Mouse (Mus musculus): Measurements from ENCODE around the gene Ttc23. TPM values are rescaled to one million over a fixed set of nuclear protein-coding genes. Genes with fewer than 3 reads are reported as not detected.

Ttc23 gene
- total RNA-seq, 2 experiments from 2014 or later = 7.1 to 10.3 TPM

- intact Hi-C loops (cut with DNase I) = no loop called here
- DNase-seq (ENCODE audit: low spot score in 2 of 2) = no peak
These were observed 4.3 kb upstream of the Ttc23 start for GRCm38 (mm10) chr7:67642955-67643354.

DNA sequence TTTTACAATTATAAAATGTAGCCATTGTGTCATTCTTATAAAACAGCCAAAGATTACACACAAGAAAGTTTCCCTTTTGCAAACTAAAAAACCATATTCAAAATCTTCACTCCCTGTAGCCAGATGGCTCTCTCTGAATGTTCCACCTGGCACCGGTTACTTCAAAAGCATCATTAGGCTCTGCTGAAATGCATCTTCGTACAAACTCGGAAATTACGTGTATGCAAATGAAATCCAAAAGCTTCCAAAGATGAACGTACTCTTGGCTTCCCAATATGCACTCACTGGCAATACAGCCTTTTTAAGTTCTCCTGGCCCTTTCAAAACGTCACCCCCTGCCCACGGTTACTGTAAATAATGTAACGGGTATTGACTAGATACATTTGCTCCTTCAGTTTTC lies 2.9 kb upstream of the Ttc23 start:
- intact Hi-C loops (cut with DNase I) = no loop called here
- DNase-seq (ENCODE audit: low spot score in 2 of 2) = peak in 1 of 2 experiments; percentile 57

GRCm38 (mm10) chr7:67644833-67645680 lies 2.2 kb upstream of the Ttc23 start, which contains the start of gene Lrrc28:
Lrrc28 (minus strand) TSS chr7:67645268.
- peak; percentile 99 to 100 for DNase-seq (ENCODE audit: low spot score in 2 of 2)
- intact Hi-C loops (cut with DNase I) = no loop called here

- intact Hi-C loops (cut with DNase I) = no loop called here
- no peak for DNase-seq (ENCODE audit: low spot score in 2 of 2)
These were observed 1.6 kb upstream of the Ttc23 start for GRCm38 (mm10) chr7:67645681-67646014.

DNA sequence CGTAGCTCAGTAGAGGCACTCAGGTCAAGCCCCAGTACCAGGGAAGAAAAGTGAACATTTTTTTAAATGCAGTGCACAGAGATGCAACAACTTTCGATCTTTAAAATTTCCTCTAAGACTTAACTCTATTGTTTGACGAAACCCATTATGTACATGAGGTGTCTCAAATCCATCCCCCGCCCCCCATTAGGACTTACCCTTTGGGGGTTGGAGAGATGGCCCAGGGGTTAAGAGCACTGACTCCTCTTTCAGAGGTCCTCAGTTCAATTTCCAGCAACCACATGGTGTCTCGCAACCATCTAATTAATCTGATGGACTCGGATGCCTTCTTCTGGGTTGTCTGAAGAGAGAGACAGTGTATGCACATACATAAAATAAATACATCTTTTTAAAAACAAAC lies 1.1 kb upstream of the Ttc23 start:
- intact Hi-C loops (cut with DNase I) = no loop called here
- DNase-seq (ENCODE audit: low spot score in 2 of 2) = no peak

- no peak for DNase-seq (ENCODE audit: low spot score in 2 of 2)
- intact Hi-C loops (cut with DNase I) = no loop called here
These were observed 1.2 kb downstream of the Ttc23 start for GRCm38 (mm10) chr7:67648376-67648775.

- intact Hi-C loops (cut with DNase I) = no loop called here
These were observed 5.0 kb downstream of the Ttc23 start for GRCm38 (mm10) chr7:67652211-67652610.

GRCm38 (mm10) chr7:67654668-67655067 lies 7.5 kb downstream of the Ttc23 start:
- DNase-seq (ENCODE audit: low spot score in 2 of 2) = peak; percentile 13 to 64
- intact Hi-C loops (cut with DNase I) = no loop called here

More at GRCm38 (mm10) chr7:67652211-67652610, 5.0 kb downstream of the Ttc23 start:
- no peak for DNase-seq (ENCODE audit: low spot score in 2 of 2)

DNA sequence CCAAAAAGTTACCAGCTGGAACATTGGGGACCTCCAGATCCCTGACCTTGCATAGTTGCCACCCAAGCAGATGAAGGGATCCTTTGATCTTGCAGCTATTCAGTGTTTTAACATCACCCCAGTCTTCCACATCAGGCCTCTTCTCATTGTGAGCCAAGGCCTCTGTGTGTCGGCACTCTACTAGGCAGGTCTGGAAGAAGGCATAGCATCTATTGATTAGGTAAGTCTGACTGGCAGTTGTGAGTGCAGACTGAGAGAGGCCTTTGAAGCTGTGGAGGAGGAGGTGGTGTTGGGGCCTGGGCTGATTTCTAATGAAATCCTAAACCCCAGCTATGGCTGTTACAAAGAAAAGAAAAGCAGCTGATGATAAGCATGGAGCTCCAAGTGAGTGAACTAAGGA lies 8.0 kb downstream of the Ttc23 start:
- DNase-seq (ENCODE audit: low spot score in 2 of 2) = no peak

GRCm38 (mm10) chr7:67658110-67658509 lies 10.9 kb downstream of the Ttc23 start:
- intact Hi-C loops (cut with DNase I) = no loop called here
- DNase-seq (ENCODE audit: low spot score in 2 of 2) = no peak

More for the DNA sequence above, 8.0 kb downstream of the Ttc23 start:
- intact Hi-C loops (cut with DNase I) = no loop called here

DNA sequence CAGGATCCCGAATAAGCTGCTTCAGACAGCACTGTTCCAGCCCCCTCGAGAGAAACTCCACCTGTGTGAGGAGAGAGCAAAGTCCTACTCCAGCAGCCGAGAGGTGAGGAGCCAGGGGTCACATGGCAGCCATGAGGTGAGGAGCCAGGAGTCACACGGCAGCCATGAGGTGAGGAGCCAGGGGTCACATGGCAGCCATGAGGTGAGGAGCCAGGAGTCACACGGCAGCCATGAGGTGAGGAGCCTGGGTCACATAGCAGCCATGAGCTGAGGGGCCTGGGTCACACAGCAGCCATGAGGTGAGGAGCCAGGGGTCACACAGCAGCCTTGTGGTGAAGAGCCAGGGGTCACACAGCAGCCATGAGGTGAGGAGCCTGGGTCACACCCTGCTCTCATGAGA lies 15.2 kb downstream of the Ttc23 start:
- no peak for DNase-seq (ENCODE audit: low spot score in 2 of 2)
- intact Hi-C loops (cut with DNase I) = no loop called here

DNA sequence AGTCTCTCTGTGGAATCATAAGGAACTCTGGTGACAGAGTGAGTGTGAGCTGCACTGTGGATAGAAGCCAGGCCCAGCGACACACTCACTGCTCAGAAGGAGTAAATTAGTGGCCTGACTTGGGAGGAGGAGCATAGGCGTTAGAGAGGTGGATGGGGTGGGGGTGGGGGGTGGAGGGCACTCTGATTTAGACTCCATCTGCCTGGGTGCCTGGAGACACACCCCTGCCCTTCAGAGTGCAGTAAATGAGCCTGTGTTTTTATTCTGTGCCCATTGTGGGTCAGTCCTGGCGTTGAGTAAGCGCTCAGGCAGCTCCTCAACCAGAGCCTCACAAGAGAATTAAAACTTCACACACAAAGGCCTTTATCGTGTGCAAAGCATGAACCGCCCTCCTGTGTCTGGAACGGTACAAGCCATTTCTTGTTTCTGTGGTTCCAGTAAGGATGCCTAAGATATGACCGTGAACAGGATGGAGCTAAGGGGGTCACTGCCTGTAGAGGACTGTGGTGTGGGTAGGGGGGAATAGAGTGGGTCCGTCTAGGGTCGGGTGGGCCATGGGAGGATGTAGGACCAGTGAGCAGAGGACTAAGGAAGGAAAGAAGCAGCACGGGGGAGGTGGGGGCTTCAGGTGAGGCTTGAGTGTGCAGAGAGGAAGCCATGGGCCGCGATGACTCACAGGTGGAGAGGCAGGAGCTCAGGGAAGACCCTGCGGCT lies 16.9 kb downstream of the Ttc23 start:
- no peak for DNase-seq (ENCODE audit: low spot score in 2 of 2)
- intact Hi-C loops (cut with DNase I) = no loop called here

DNA sequence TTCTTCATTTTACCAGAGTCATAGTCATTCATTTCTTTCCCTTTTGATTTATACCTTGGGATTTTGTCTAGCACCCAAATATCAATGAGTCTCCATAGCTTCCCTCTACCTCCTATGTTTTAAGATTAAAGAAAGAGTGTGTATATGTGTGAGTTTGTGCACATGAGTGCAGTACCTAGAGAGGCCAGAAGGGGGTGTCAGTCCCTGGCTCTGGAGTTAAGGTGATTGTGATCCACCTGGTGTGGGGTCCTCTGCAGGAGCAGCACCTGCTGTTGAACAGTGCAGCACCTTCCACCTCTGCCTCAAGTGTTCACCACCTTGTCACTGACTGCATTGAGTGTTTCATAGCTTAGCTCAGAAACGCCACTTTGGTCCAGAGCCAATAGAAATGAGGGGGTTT lies 23.8 kb downstream of the Ttc23 start:
- intact Hi-C loops (cut with DNase I) = loop anchor here (5.0 to 10.0 kb wide), 2 partner anchors 284 to 686 kb away; partner anchors contain the start of gene Igf1r
- DNase-seq (ENCODE audit: low spot score in 2 of 2) = no peak

DNA sequence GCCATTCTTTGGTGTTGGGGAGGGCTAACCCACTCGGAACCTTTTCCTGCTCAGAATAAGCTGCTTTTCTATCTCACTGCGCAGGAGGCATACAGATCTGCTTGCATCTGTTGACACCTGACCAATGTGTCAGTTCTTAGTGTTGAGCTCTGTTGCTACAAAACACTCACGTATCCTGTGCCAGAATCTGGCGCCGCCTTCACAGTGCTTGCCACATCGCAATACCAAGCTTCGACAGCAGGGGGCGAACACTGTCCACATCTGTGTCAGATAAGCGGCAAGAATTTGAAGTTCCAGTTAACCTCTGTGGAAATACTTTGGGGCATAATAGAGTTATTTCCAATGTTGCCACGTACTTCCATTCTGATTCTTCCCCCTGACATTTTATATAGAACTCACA lies 25.4 kb downstream of the Ttc23 start:
- peak; percentile 94 to 95 for DNase-seq (ENCODE audit: low spot score in 2 of 2)
- intact Hi-C loops (cut with DNase I) = loop anchor here (1.0 to 10.0 kb wide), 4 partner anchors 29 to 685 kb away; partner anchors contain the start of genes Igf1r and Synm

- intact Hi-C loops (cut with DNase I) = loop anchor here (5.0 to 10.0 kb wide), 2 partner anchors 281 to 684 kb away; partner anchors contain the start of gene Igf1r
These were observed 26.4 kb downstream of the Ttc23 start for GRCm38 (mm10) chr7:67673656-67674055.

GRCm38 (mm10) chr7:67678878-67679499 lies 31.8 kb downstream of the Ttc23 start:
- intact Hi-C loops (cut with DNase I) = loop anchor here (10.0 kb wide), 1 partner anchor 276 kb away; the partner anchor contains the start of gene Igf1r
- no peak for DNase-seq (ENCODE audit: low spot score in 2 of 2)

More at GRCm38 (mm10) chr7:67673656-67674055, 26.4 kb downstream of the Ttc23 start:
- DNase-seq (ENCODE audit: low spot score in 2 of 2) = no peak

GRCm38 (mm10) chr7:67681078-67681477 lies 33.9 kb downstream of the Ttc23 start:
- intact Hi-C loops (cut with DNase I) = no loop called here
- no peak for DNase-seq (ENCODE audit: low spot score in 2 of 2)

DNA sequence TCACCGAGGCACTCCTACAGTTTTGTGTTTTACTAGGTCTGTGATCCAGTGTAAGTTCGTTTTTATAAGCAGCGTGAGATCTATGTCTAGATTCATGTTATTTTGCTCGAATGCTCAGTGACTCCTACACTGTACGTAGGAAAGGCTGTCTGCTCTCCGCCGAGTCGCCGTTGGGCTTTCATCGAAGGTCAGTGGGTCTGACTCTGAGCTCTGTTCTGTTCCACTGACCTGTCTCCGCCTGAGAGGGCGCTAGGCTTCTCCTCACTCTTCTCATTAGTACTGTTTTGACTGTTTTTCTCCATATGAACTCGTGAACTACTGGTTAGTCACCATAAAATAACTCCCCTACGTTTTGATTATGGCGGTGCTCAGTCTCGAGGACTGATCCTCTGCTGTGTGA lies 35.8 kb downstream of the Ttc23 start:
- DNase-seq (ENCODE audit: low spot score in 2 of 2) = no peak
- intact Hi-C loops (cut with DNase I) = no loop called here

DNA sequence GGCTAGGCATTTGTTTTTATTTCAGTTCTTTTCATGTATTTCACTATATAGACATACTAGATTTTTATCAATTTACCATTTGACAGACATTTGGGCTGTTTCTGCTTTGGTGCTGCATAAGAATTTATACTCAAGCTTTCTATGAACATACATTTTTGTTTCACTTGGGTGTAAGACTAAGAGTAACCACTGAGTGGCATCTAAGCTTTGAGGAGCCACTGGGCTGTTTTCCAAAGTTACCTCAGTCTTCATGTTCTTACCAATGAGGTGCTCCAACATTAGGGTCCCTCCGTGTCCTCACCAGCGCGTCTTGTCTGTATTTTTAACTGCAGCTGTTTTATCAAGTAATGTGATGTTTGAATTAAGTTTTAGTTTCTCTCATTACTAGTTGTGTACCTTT lies 39.3 kb downstream of the Ttc23 start:
- no peak for DNase-seq (ENCODE audit: low spot score in 2 of 2)
- intact Hi-C loops (cut with DNase I) = no loop called here

- intact Hi-C loops (cut with DNase I) = no loop called here
- DNase-seq (ENCODE audit: low spot score in 2 of 2) = no peak
These were observed 41.1 kb downstream of the Ttc23 start for GRCm38 (mm10) chr7:67688281-67688680.

Measured in left cerebral cortex, postnatal 25 days (tissue).